Mouse (Mus musculus): Measurements from ENCODE around the gene Lrch4. TPM values are rescaled to one million over a fixed set of nuclear protein-coding genes. Genes with fewer than 3 reads are reported as not detected.

Gene Lrch4
- polyA plus RNA-seq, 1 experiment from 2014 or later = 50.7 TPM

GRCm38 (mm10) chr5:137595921-137596320, 33.0 kb upstream of the Lrch4 start:
- 81% methylated on average over 7 of the region's 7 CpGs for WGBS
- no peak for TF ChIP-seq CTCF (IDR thresholded peaks at IDR 0.05)
- TF ChIP-seq EP300 (IDR thresholded peaks at IDR 0.05) = no peak

DNA sequence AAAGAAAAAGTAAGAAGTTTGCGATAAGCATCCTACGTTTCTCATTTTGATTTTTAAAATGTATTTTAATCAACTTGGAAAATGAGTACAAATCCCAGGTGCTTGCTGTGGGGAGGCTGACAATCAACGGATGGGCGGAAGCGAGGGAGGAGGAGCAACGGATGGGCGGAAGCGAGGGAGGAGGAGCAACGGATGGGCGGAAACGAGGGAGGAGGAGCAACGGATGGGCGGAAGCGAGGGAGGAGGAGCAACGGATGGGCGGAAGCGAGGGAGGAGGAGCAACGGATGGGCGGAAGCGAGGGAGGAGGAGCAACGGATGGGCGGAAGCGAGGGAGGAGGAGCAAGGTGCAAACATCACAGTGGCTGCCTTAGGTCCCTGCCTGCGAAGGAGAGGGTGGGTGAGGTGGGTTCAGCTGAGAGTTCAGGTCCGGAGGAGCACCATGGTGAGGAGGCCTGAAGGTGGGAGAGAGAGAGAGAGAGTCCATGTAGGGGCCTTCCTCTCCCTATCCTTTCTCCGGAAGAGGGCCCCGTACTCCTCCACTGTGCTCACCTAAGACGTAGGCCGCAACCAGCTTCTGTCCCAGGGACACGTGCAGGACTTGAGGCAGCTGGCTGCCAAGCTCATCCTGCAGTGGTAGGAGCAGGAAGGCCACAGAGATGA, 32.2 kb upstream of the Lrch4 start:
- no peaks in the 10 kb centered on the region for H3K27me3 ChIP-seq (replicated peaks; ENCODE audit: insufficient read depth, low read length)
- H3K4me3 ChIP-seq (ENCODE audit: low read depth, low read length) = no peak overlapping the region
- DNase-seq (ENCODE audit: low spot score) (peak; percentile 34), ATAC-seq (no peak)
- H3K4me2 ChIP-seq (replicated peaks; ENCODE audit: low read depth, low read length) = no peak overlapping the region
- no peak overlapping the region for H3K27ac ChIP-seq (ENCODE audit: low read length)
- H3K9me3 ChIP-seq (ENCODE audit: low read length) = no peaks in the 10 kb centered on the region
- H3K9ac ChIP-seq (replicated peaks; ENCODE audit: low read depth) = no peak overlapping the region
- H3K4me1 ChIP-seq (ENCODE audit: insufficient read depth, low read depth, low read length) = no peaks in the 10 kb centered on the region
- WGBS = 42% methylated on average over 23 of the region's 30 CpGs
- H3K36me3 ChIP-seq (ENCODE audit: insufficient read depth, low read length) = no peaks in the 10 kb centered on the region
- TF ChIP-seq EP300 (IDR thresholded peaks at IDR 0.05) (no peak), CTCF (IDR thresholded peaks at IDR 0.05) (no peak)

More at GRCm38 (mm10) chr5:137595921-137596320, 33.0 kb upstream of the Lrch4 start:
- Histone ChIP-seq H3K4me2 (replicated peaks; ENCODE audit: low read depth, low read length) (no peak overlapping the region), H3K27ac (ENCODE audit: low read length) (no peak overlapping the region), H3K4me1 (ENCODE audit: insufficient read depth, low read depth, low read length) (no peaks in the 10 kb centered on the region), H3K36me3 (ENCODE audit: insufficient read depth, low read length) (no peaks in the 10 kb centered on the region), H3K9ac (replicated peaks; ENCODE audit: low read depth) (no peak overlapping the region), H3K27me3 (replicated peaks; ENCODE audit: insufficient read depth, low read length) (no peaks in the 10 kb centered on the region), H3K9me3 (ENCODE audit: low read length) (no peaks in the 10 kb centered on the region), H3K4me3 (ENCODE audit: low read depth, low read length) (no peak overlapping the region)
- DNase-seq (ENCODE audit: low spot score) (no peak), ATAC-seq (no peak)

- H3K9me3 ChIP-seq (ENCODE audit: low read length) = no peaks in the 10 kb centered on the region
- H3K9ac ChIP-seq (replicated peaks; ENCODE audit: low read depth) = no peak overlapping the region
- no peaks in the 10 kb centered on the region for H3K27me3 ChIP-seq (replicated peaks; ENCODE audit: insufficient read depth, low read length)
- no peak for TF ChIP-seq CTCF (IDR thresholded peaks at IDR 0.05)
- no peak for TF ChIP-seq EP300 (IDR thresholded peaks at IDR 0.05)
- no peak for ATAC-seq
- H3K4me1 ChIP-seq (ENCODE audit: insufficient read depth, low read depth, low read length) = peaks cover 4% of the 10 kb centered on the region
- DNase-seq (ENCODE audit: low spot score) = no peak
- no peak overlapping the region for H3K4me3 ChIP-seq (ENCODE audit: low read depth, low read length)
- H3K36me3 ChIP-seq (ENCODE audit: insufficient read depth, low read length) = no peaks in the 10 kb centered on the region
- 85% methylated on average over 6 of the region's 6 CpGs for WGBS
- no peak overlapping the region for H3K4me2 ChIP-seq (replicated peaks; ENCODE audit: low read depth, low read length)
- H3K27ac ChIP-seq (ENCODE audit: low read length) = no peak overlapping the region
Observed at GRCm38 (mm10) chr5:137597625-137598024, 31.3 kb upstream of the Lrch4 start.

DNA sequence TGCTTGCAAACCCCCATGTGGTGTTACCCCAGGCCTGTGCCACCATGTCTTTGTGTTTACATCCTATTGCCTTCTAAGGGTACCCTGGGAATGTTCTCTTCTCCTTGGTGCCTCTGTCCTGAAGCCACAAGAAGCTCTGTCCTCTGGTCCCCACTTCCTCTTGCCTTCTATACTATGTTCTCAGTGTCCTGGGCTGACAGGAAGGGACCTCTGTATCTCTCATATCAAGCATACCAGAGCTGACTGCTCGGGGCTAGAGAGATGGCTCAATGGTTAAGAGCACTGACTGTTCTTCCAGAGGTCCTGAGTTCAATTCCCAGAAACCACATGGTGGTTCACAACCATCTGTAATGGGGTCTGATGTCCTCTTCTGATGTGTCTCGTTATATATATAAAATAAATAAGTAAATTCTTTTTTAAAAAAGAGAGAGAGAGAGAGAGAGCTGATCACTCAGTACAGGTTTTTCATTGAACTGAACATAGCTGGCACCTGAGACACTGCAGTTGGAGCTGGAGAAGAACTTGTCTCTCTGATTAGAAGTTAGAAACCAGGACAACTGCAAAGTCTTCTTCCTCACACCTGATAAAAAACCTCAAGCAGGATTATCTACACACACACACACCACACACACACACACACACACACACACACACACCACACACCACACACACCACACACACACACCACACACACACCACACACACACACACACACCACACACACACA, 30.7 kb upstream of the Lrch4 start:
- Histone ChIP-seq H3K36me3 (ENCODE audit: insufficient read depth, low read length) (no peaks in the 10 kb centered on the region), H3K27me3 (replicated peaks; ENCODE audit: insufficient read depth, low read length) (no peaks in the 10 kb centered on the region), H3K4me3 (ENCODE audit: low read depth, low read length) (no peak overlapping the region), H3K9ac (replicated peaks; ENCODE audit: low read depth) (no peak overlapping the region), H3K4me1 (ENCODE audit: insufficient read depth, low read depth, low read length) (peaks cover 5% of the 10 kb centered on the region), H3K9me3 (ENCODE audit: low read length) (no peaks in the 10 kb centered on the region), H3K4me2 (replicated peaks; ENCODE audit: low read depth, low read length) (no peak overlapping the region), H3K27ac (ENCODE audit: low read length) (no peak overlapping the region)
- ATAC-seq = no peak
- WGBS = 80% methylated on average over 2 of the region's 2 CpGs
- no peak for DNase-seq (ENCODE audit: low spot score)
- TF ChIP-seq CTCF (IDR thresholded peaks at IDR 0.05) (no peak), EP300 (IDR thresholded peaks at IDR 0.05) (no peak)

GRCm38 (mm10) chr5:137599600-137599999, 29.3 kb upstream of the Lrch4 start:
- DNase-seq (ENCODE audit: low spot score) = no peak
- 56% methylated on average over 9 of the region's 9 CpGs for WGBS
- H3K27ac ChIP-seq (ENCODE audit: low read length) = no peak overlapping the region; the same call in 1 of the 2 replicates
- H3K27me3 ChIP-seq (replicated peaks; ENCODE audit: insufficient read depth, low read length) = no peaks in the 10 kb centered on the region
- ATAC-seq = no peak
- H3K4me1 ChIP-seq (ENCODE audit: insufficient read depth, low read depth, low read length) = peaks cover 5% of the 10 kb centered on the region
- H3K9ac ChIP-seq (replicated peaks; ENCODE audit: low read depth) = peak overlapping the region; percentile 70
- no peaks in the 10 kb centered on the region for H3K9me3 ChIP-seq (ENCODE audit: low read length)
- H3K4me3 ChIP-seq (ENCODE audit: low read depth, low read length) = peak overlapping the region; percentile 75
- no peak for TF ChIP-seq EP300 (IDR thresholded peaks at IDR 0.05)
- no peak for TF ChIP-seq CTCF (IDR thresholded peaks at IDR 0.05)
- H3K36me3 ChIP-seq (ENCODE audit: insufficient read depth, low read length) = no peaks in the 10 kb centered on the region
- H3K4me2 ChIP-seq (replicated peaks; ENCODE audit: low read depth, low read length) = peak overlapping the region; percentile 93

DNA sequence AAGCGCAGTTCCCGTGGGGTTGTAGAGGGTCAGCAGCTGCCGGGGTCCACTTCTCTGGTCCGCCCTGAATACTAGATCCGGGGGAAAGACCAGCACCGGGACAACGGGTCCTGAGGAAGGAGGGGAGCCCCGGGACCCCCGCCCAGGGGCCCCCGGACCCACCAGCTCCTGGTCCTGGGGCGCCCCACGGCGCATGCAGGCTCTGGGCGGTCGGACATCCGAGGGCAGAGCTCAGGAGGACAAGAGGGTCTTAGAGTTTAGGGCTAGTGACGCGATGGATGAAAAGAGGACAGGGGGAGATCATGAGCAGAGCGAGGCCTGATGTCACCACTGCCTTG, 28.7 kb upstream of the Lrch4 start:
- TF ChIP-seq EP300 (IDR thresholded peaks at IDR 0.05) (no peak), CTCF (IDR thresholded peaks at IDR 0.05) (no peak)
- peak overlapping the region; percentile 60 for H3K27ac ChIP-seq (ENCODE audit: low read length)

More for the DNA sequence above, 28.7 kb upstream of the Lrch4 start:
- Histone ChIP-seq H3K9me3 (ENCODE audit: low read length) (no peaks in the 10 kb centered on the region), H3K4me1 (ENCODE audit: insufficient read depth, low read depth, low read length) (peaks cover 5% of the 10 kb centered on the region), H3K4me2 (replicated peaks; ENCODE audit: low read depth, low read length) (peak overlapping the region; percentile 93), H3K9ac (replicated peaks; ENCODE audit: low read depth) (peak overlapping the region; percentile 70), H3K27me3 (replicated peaks; ENCODE audit: insufficient read depth, low read length) (no peaks in the 10 kb centered on the region), H3K4me3 (ENCODE audit: low read depth, low read length) (peak overlapping the region; percentile 75), H3K36me3 (ENCODE audit: insufficient read depth, low read length) (no peaks in the 10 kb centered on the region)
- 2% methylated on average over 17 of the region's 19 CpGs for WGBS
- DNase-seq (ENCODE audit: low spot score) (peak; percentile 22), ATAC-seq (peak; percentile 36)
